Mouse (Mus musculus): ENCODE data around the gene Sdc3.

The Sdc3 gene

GRCm38 (mm10) chr4:130820594-130821255, 28.4 kb downstream of the Sdc3 start:
- DNase-seq (ENCODE audit: extremely low spot score, low spot score), result no peak

DNA sequence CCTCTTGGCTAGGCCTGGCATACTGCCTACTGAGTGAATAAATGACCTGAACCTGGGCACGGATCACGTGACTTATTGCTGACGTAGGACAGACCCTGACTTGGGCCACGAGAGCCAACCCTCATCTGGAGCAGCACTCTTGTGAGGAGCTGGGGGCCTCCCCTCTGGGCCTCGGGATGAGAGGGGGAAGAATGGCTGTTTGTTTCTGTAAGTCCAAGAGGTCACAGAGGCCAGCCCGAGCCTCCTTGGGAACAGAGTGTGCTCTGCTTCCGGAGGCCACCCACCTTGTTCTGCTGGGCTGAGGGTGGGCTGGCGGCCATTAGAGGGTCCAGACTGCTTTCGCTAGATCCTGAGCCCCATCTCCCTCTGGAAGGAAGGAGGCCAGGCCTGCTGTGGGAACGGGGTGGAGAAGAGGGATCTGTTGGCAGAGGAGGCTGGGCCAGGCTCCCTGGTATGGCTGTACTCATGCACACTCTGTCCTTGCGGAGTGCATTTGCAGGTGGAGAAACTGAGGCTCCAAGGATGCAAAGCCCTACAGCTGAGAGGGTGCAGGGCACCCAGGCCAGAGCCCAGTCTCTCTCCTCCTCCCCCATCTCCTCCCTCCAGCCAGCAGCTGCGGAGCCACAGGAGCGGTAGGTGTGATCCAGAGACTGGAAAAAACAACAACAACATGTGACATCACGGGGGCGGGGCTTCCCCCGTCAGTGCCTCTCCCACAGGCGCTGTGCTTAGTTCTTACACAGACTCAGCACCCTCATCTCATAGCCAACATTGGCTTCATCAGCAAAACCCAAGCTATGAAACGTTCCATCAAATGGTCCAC, 36.7 kb downstream of the Sdc3 start:
- DNase-seq (ENCODE audit: extremely low spot score, low spot score), result peak; percentile 70

DNA sequence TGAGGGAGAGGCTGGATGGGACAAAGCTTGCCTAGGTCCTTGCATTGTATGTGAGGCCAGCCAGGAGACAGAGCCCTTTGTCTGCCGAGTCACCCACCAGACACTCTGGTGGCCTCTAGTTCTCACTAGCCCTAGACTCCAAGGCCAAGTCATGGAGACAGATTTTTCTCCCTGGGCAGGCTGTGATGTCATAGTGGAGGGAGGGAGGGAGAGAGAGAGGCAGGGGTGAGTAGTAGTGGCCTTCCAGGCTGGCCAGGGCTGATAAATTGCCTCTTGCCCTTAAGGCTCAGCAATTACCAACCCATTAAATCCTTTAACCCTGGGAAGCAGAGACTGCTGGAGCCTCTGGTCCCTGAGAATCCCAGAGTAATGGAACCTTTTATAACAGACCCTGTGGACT, 41.8 kb downstream of the Sdc3 start:
- DNase-seq (ENCODE audit: extremely low spot score, low spot score), result peak; percentile 39

DNA sequence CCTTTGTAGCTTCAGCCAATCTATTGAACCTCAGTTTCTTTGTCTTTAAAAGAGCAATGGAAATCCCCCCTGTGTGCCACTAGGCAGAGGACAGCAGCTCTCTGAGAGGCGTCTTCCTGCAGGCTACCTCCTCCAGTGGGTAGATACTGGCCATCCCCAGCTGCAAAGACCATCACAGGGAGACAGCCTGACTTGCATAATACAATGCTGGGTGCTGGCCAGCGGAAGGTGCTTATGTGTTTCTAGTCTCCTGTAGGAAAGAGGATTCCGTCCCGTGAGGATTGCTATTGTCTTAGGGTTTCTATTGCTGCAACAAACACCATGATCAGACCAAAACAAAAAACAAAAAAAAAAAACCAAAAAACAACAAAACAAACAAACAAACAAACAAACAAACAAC, 43.2 kb downstream of the Sdc3 start:
- DNase-seq (ENCODE audit: extremely low spot score, low spot score), result no peak

GRCm38 (mm10) chr4:130836281-130837061, 44.1 kb downstream of the Sdc3 start:
- DNase-seq (ENCODE audit: extremely low spot score, low spot score), result no peak

GRCm38 (mm10) chr4:130838585-130838984, 46.2 kb downstream of the Sdc3 start:
- no peak for DNase-seq (ENCODE audit: extremely low spot score, low spot score)

- peak; percentile 29 for DNase-seq (ENCODE audit: extremely low spot score, low spot score)
These were observed 48.9 kb downstream of the Sdc3 start for GRCm38 (mm10) chr4:130841107-130841840.

- no peak for DNase-seq (ENCODE audit: extremely low spot score, low spot score)
These were observed 56.5 kb downstream of the Sdc3 start for GRCm38 (mm10) chr4:130848814-130849213.

DNA sequence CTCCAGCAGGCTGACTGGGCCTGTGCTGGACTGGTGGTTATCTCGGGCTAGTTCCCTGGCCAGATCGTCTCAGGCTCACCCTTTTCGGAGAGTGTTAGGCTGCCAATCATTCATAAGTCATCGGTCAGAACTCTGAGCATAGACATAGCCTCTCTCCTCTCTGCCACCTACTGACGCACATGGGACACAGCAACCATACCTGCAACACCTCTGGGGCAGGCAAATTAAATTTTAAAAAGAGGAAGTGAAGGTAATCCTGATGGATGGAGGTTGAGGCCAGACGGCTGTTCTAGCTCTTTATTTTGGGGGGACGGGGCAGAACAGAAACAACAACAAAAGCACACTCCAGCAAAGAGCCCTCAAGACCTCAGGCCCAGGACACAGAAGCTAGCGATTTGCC, 65.3 kb downstream of the Sdc3 start:
- no peak for DNase-seq (ENCODE audit: extremely low spot score, low spot score)

DNA sequence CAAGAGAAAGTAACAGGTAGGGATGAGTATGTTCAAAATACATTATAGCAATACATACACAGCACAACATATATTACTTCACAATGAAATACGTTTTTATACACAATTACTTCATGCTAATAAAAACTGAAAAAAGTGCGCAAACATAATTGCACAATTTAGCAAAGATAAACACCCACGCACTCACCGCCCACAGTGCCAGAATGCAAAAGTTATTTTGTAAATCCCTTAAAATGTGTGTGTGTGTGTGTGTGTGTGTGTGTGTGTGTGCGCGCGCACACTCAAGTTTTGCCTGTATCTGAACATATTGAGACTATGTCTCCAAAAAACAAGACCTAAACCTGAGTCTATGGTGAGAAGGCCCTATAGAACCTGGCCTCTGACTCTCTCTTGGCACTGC, 66.5 kb downstream of the Sdc3 start:
- DNase-seq (ENCODE audit: extremely low spot score, low spot score), result no peak

- no peak for DNase-seq (ENCODE audit: extremely low spot score, low spot score)
These were observed 67.1 kb downstream of the Sdc3 start for GRCm38 (mm10) chr4:130859467-130859866.

DNA sequence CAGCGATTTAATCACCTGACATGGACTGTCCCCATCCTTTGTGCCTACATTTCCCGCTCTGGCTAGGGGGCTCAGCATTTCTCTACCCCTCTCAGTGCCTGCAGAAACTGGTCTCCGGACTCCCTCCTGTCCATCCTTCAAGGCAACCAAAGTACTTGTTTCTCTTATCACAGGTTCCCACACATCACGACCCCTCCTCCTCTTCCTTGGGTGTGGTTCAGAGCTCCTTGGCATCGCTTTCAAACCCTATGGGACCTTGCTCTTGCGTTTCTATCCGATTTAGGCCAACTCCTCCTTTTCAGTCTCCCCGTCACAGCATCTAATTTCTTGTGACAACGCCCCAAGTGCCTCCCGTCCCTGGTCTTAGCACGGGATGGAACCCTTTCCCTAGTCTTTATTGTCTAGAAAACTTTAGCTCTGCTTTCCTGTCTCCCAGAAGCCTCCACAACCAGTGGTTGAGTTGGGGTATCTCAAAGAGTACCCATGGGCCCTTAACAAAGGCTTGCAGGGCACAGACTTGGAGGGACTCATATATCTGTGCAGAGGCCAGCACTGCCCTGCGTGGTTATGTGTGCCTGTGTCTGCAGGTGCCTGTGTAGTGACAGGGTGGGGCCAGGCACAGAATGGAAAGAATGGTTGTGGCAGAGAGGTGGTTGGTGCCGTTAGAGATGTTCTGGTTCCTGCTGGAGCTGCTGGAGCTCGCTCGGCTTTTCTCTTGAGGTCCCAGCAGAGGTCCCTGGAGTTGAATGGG, 68.7 kb downstream of the Sdc3 start:
- DNase-seq (ENCODE audit: extremely low spot score, low spot score), result no peak

DNA sequence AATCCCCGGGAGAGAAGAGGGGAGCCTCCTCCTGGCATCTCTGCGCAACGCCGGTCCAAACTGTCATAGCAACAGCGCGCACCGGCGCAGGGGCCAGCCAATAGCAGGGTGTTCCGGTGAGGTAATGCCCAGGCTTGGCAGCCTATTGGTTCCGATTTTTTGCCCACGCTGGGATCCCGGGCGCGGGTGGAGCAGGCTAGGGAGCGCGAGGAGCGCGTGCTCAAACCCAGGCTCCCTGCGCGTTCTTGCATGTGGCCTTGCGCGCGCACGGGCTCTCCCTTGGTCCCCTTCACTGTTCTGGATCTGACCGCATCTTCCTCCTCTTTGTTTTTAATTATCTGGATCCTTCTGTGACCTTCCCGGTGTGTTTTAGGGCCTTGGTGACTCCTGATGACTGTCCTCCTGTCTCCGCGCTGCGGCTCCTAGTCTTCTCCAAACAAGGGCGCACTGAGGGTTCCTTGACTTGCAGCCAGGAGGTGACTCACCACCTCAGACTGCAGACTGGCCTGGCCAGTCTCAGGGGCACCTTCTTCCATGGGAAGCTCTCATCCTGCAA, 69.4 kb downstream of the Sdc3 start:
- DNase-seq (ENCODE audit: extremely low spot score, low spot score), result no peak

DNA sequence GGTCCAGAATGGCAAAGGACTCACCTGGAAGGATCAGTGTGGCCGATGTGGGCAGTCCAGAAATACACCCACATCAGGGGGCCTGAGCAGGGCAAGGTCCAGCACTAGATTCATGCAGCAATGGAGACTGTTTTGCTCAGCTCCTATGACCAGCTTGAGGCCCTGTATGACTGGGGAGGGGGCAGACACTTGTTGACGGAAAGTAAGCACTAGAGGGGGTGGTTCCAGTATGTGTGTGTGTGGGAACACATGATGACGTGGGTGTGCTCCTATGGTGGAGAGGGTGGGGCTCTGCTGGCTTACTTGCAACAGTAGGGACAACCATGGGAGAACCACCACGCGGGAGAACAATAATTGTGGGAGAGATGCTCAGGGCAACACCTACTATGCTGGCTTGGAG, 70.2 kb downstream of the Sdc3 start:
- DNase-seq (ENCODE audit: extremely low spot score, low spot score), result no peak

DNA sequence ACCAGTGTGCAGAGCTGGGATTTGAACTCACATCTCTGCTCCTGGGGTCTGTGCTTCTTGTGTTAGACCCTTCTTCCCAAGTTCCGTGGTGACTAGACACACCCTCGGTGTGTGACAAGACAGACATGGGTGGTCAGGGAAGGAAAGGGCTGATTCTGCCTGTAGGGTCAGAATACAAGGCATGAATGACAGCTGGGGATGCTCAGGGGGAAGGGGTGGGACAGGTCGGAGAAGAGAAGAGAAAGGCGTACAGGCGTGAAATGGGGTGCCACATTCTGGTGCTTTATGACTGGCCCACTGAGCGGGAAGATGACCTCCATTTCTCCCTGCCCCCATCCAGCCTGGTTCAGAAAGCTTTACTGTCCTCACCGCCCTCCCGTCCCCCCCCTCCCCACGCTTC, 73.1 kb downstream of the Sdc3 start:
- no peak for DNase-seq (ENCODE audit: extremely low spot score, low spot score)

DNA sequence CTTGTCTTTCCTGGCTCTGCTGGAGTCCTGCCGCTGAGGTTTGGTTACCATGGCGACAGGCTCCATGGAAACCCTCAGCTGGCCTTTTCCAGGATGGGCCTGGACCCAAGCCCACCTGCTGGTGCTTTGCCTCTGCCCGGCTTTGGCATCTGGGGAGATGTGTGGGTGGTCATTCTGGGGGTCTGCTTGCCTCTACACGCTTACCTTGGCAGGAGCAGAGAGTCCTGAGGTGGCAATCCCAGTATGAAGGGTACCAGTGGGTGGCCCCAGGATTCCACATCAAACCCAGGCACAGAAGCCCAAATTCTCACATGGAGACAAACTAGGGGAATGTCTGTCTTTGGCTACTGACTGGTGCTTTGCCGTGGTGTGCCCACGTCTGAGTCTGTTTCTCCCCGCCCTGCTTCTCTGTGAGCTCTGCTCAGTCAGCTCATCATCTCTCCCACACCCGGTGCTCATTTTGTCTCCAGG, 73.6 kb downstream of the Sdc3 start:
- peak; percentile 83 for DNase-seq (ENCODE audit: extremely low spot score, low spot score)

DNA sequence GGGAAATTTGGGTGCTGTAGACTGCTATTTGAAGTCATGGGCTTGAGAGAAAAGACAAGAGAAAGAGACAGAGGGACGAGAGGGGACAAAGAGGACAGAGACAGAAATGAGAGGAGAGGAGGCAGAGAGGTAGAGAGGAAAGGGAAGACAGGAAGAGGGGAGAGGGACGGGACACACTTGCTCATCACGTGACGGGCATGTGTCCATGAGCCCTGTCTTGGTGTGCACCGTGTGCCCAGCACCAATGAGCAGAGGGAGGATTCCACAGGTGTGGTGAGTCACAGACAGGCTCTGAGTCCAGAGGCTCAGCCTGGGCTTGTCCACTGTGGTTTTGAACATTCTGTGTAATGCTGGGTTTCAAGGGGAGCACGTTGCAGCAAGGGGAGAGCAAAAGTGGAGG, 75.6 kb downstream of the Sdc3 start:
- no peak for DNase-seq (ENCODE audit: extremely low spot score, low spot score)

DNA sequence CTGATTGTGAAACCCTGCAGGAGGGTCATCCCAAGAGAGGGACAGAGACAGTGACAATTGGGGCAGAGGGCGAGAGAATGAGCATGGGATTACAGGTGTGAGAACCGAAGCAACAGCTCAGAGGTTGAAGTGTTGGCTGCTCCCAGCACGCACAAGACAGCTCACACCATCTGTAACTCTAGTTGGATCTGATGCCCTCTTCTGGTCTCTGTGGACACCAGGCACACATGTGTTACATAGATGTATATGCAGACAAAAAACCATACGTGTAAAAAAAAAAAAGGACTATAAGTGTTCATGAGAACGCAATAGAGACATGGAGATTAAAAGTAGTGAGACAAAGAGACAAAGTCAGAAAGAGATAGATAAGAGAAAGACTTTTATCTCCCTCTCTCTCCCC, 76.5 kb downstream of the Sdc3 start:
- no peak for DNase-seq (ENCODE audit: extremely low spot score, low spot score)

GRCm38 (mm10) chr4:130872414-130872813, 80.1 kb downstream of the Sdc3 start:
- DNase-seq (ENCODE audit: extremely low spot score, low spot score), result no peak

- DNase-seq (ENCODE audit: extremely low spot score, low spot score), result no peak
These were observed 81.1 kb downstream of the Sdc3 start for GRCm38 (mm10) chr4:130873440-130873839.

All from neural tube, embryonic 10.5 days (tissue).